Mouse (Mus musculus): Measurements from ENCODE around the gene Ift172. TPM values are rescaled to one million over a fixed set of nuclear protein-coding genes. Genes with fewer than 3 reads are reported as not detected.

Gene Ift172
- total and polyA plus RNA-seq, 3 experiments = 28.0 to 42.9 (median 37.2) TPM

DNA sequence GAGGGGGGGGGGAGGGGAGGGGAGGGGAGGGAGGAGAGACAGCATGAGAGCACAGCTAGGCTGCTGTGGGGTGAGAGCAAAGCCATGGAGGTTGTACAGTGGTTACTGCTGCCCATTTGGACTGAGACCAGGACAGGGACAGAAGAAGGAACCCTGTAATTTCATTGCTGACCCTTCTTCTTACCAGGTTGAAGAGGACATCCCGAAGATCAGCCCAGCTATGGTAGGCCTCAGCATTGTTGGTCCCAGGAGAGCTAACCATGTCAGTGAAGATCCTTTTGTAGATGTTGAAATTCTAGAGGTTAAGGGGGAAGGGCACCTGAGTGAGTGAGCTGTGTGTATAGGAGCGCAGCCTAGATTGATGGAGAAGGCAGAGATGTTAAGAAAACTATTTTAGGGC lies 35.5 kb downstream of the Ift172 start:
- no peak for TF ChIP-seq CTCF (IDR thresholded peaks at IDR 0.05)
- H3K36me3 ChIP-seq (ENCODE audit: control insufficient read depth, insufficient read depth, low read length) = no peaks in the 10 kb centered on the region
- H3K4me3 ChIP-seq = no peak overlapping the region
- H3K27me3 ChIP-seq (ENCODE audit: control insufficient read depth, insufficient read depth, low read length) = no peaks in the 10 kb centered on the region
- peaks cover 16% of the 10 kb centered on the region for H3K4me1 ChIP-seq (ENCODE audit: control insufficient read depth, insufficient read depth, low read length)
- WGBS = 93% methylated on average over 2 of the region's 2 CpGs
- H3K9ac ChIP-seq (ENCODE audit: low read depth, low read length) = no peak overlapping the region
- no peaks in the 10 kb centered on the region for H3K79me2 ChIP-seq (replicated peaks; ENCODE audit: control insufficient read depth, insufficient read depth, low read length)
- no peak for DNase-seq
- H3K27ac ChIP-seq = no peak overlapping the region
- intact Hi-C loops (cut with DNase I) = no loop called here

DNA sequence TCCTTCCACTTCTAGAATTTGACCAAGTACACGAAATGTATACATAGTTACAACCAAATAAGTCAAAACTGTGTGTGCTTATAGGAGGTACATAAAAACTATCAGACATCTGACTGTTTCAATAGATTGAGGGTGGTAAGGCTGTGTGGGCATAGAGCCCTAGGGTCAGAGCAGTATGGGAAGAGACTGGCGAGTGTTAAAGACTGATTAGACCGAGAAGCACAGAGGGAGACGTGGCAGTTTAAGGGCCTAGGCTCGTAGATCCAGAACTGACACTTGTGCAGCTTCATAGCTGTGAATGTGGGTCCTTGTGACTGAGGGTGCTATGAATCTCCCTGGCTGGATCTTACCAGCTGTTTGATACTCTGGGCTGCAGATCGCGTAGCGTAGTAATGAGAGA lies 36.0 kb downstream of the Ift172 start:
- intact Hi-C loops (cut with DNase I) = no loop called here
- Histone ChIP-seq H3K27ac (peak overlapping the region; percentile 73), H3K27me3 (ENCODE audit: control insufficient read depth, insufficient read depth, low read length) (no peaks in the 10 kb centered on the region), H3K9ac (ENCODE audit: low read depth, low read length) (no peak overlapping the region), H3K79me2 (replicated peaks; ENCODE audit: control insufficient read depth, insufficient read depth, low read length) (no peaks in the 10 kb centered on the region), H3K4me1 (ENCODE audit: control insufficient read depth, insufficient read depth, low read length) (peaks cover 16% of the 10 kb centered on the region), H3K36me3 (ENCODE audit: control insufficient read depth, insufficient read depth, low read length) (peaks cover 5% of the 10 kb centered on the region), H3K4me3 (no peak overlapping the region)
- no peak for DNase-seq
- WGBS = 80% methylated on average over 8 of the region's 8 CpGs
- TF ChIP-seq EP300 (IDR thresholded peaks at IDR 0.05; ENCODE audit: insufficient read depth, low read depth, low read length) = no peak
- TF ChIP-seq POLR2A (IDR thresholded peaks at IDR 0.05; ENCODE audit: insufficient read depth, low read depth, low read length) = no peak
- TF ChIP-seq CTCF (IDR thresholded peaks at IDR 0.05) = no peak

DNA sequence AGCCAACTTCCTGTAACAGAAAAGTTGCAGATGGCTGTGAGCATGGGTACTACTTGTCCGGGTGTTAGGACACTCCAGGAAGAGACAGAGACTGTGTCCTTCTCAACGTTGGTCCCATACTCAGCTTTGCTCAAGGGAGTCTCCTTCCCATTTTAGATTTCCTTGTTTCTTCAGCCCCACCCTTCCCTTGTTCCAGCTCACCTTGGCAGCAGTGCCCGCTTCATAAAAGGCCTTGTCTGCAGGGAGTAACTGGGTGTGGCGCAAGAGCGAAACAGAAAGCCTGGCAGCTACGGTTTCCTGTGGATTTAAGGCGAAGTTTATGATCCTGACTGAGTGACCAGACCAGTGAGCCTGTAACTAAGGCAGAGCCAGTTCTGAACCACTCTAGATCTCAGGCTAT lies 36.5 kb downstream of the Ift172 start:
- no peaks in the 10 kb centered on the region for H3K27me3 ChIP-seq (ENCODE audit: control insufficient read depth, insufficient read depth, low read length)
- H3K9ac ChIP-seq (ENCODE audit: low read depth, low read length) = no peak overlapping the region

DNA sequence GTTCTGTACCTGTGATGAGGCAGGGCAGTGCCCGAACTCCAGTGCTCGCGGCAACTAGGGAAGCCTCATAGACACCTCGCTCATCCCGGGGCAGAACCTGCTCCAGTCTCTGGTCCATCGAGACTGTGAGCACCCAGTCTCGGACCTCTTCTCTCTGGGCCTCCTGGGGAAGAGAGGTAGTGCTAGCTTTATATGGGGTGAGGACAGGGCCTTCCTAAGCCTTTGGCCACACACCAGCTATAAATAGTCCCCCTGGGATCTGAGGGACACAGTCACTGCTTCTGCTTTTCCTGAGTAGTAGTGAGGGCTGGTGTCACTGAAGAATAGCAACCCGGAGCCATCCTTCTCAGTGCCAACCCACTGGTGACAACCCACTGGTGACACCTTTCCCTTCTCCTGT lies 37.1 kb downstream of the Ift172 start:
- intact Hi-C loops (cut with DNase I) = no loop called here
- Histone ChIP-seq H3K36me3 (ENCODE audit: control insufficient read depth, insufficient read depth, low read length) (peaks cover 8% of the 10 kb centered on the region), H3K79me2 (replicated peaks; ENCODE audit: control insufficient read depth, insufficient read depth, low read length) (no peaks in the 10 kb centered on the region), H3K27ac (peak overlapping the region; percentile 73), H3K4me3 (peak overlapping the region; percentile 7; the same call in 1 of the 2 replicates), H3K4me1 (ENCODE audit: control insufficient read depth, insufficient read depth, low read length) (peaks cover 16% of the 10 kb centered on the region), H3K9ac (ENCODE audit: low read depth, low read length) (peak overlapping the region; percentile 17), H3K27me3 (ENCODE audit: control insufficient read depth, insufficient read depth, low read length) (no peaks in the 10 kb centered on the region)
- TF ChIP-seq EP300 (IDR thresholded peaks at IDR 0.05; ENCODE audit: insufficient read depth, low read depth, low read length) (no peak), POLR2A (IDR thresholded peaks at IDR 0.05; ENCODE audit: insufficient read depth, low read depth, low read length) (no peak), CTCF (IDR thresholded peaks at IDR 0.05) (no peak)
- WGBS = 69% methylated on average over 8 of the region's 8 CpGs
- no peak for DNase-seq

More for the DNA sequence above, 36.5 kb downstream of the Ift172 start:
- Histone ChIP-seq H3K4me3 (peak overlapping the region; percentile 7; the same call in 1 of the 2 replicates), H3K27ac (peak overlapping the region; percentile 73), H3K36me3 (ENCODE audit: control insufficient read depth, insufficient read depth, low read length) (peaks cover 8% of the 10 kb centered on the region), H3K4me1 (ENCODE audit: control insufficient read depth, insufficient read depth, low read length) (peaks cover 16% of the 10 kb centered on the region), H3K79me2 (replicated peaks; ENCODE audit: control insufficient read depth, insufficient read depth, low read length) (no peaks in the 10 kb centered on the region)
- TF ChIP-seq POLR2A (IDR thresholded peaks at IDR 0.05; ENCODE audit: insufficient read depth, low read depth, low read length) (peak; percentile 52; the same call in 1 of the 2 replicates), CTCF (IDR thresholded peaks at IDR 0.05) (no peak)
- peak; percentile 56 to 72 for DNase-seq
- WGBS = 35% methylated on average over 7 of the region's 7 CpGs
- intact Hi-C loops (cut with DNase I) = no loop called here

DNA sequence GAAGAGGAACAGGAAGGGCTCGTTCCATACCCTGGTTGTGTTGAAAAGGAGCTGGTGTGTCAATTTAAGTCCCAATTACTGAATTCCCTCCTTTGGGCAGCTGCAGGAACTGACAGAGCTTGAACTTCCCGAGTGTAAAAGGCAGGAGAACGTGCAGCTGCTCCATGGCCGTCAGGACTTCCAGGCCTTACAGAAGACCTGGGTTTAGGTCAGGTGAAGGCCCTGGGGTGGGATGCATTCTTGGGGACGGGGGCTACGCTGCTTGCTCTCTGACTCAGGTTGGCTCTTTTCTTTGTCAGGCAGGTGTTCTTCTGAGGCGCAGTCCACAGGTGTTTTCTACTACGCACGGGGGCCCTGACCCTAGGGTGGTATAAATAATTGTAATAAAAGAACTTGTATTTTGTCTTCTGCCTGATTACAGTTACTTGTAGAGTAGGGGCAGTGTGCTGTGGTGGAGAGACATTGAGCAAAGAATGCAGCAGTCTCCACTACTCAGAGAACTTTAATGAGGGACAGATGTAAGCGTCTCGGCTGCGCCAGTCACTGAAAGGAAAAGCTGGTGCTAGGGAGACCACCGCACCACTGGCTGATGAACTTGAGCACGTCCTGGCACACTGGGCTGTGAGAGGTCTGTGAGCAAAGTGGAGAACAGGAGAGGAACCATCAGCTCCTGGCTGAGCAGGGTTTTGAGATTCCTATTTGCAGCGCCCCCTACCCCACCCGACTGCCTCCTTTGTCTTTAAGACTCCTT lies 37.9 kb downstream of the Ift172 start:
- DNase-seq = no peak
- H3K27me3 ChIP-seq (ENCODE audit: control insufficient read depth, insufficient read depth, low read length) = no peaks in the 10 kb centered on the region
- intact Hi-C loops (cut with DNase I) = no loop called here
- H3K4me1 ChIP-seq (ENCODE audit: control insufficient read depth, insufficient read depth, low read length) = peaks cover 16% of the 10 kb centered on the region
- TF ChIP-seq CTCF (IDR thresholded peaks at IDR 0.05) (no peak), POLR2A (IDR thresholded peaks at IDR 0.05; ENCODE audit: insufficient read depth, low read depth, low read length) (no peak), EP300 (IDR thresholded peaks at IDR 0.05; ENCODE audit: insufficient read depth, low read depth, low read length) (no peak)
- H3K27ac ChIP-seq = peak overlapping the region; percentile 73; the same call in 1 of the 2 replicates
- peaks cover 14% of the 10 kb centered on the region for H3K36me3 ChIP-seq (ENCODE audit: control insufficient read depth, insufficient read depth, low read length)
- H3K79me2 ChIP-seq (replicated peaks; ENCODE audit: control insufficient read depth, insufficient read depth, low read length) = no peaks in the 10 kb centered on the region
- 81% methylated on average over 16 of the region's 16 CpGs for WGBS
- H3K4me3 ChIP-seq = no peak overlapping the region
- no peak overlapping the region for H3K9ac ChIP-seq (ENCODE audit: low read depth, low read length)

DNA sequence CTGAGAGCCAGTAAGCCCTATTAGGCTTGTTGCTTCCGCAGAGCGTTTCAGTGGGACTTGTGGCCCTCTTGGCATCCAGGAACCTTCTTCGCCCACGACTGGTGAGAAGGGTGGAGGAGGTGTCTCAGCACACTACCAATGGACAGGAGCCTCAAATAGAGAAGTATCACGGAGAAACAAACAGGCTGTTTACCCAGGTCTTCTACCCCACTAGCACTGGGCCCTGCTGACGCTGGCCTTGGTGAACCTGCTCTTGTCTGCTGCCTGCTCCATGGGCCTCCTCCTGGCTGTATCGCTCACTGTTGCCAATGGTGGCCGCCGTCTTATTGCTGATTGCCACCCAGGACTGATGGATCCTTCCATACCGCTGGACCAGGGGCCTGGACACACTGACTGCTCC lies 38.8 kb downstream of the Ift172 start:
- peaks cover 16% of the 10 kb centered on the region for H3K4me1 ChIP-seq (ENCODE audit: control insufficient read depth, insufficient read depth, low read length)
- no peaks in the 10 kb centered on the region for H3K79me2 ChIP-seq (replicated peaks; ENCODE audit: control insufficient read depth, insufficient read depth, low read length)
- TF ChIP-seq CTCF (IDR thresholded peaks at IDR 0.05) (no peak), POLR2A (IDR thresholded peaks at IDR 0.05; ENCODE audit: insufficient read depth, low read depth, low read length) (no peak)
- no peak overlapping the region for H3K9ac ChIP-seq (ENCODE audit: low read depth, low read length)
- H3K27ac ChIP-seq = no peak overlapping the region
- intact Hi-C loops (cut with DNase I) = no loop called here
- H3K36me3 ChIP-seq (ENCODE audit: control insufficient read depth, insufficient read depth, low read length) = peaks cover 14% of the 10 kb centered on the region
- DNase-seq = no peak
- H3K4me3 ChIP-seq = no peak overlapping the region
- no peaks in the 10 kb centered on the region for H3K27me3 ChIP-seq (ENCODE audit: control insufficient read depth, insufficient read depth, low read length)
- 83% methylated on average over 10 of the region's 10 CpGs for WGBS
